ENCODE assay signal across 25 mouse cellular contexts in genomic region chr1:36015210-36015609, GRCm38 (mm10). TPM values are rescaled to one million over a fixed set of nuclear protein-coding genes. Genes with fewer than 3 reads are reported as not detected.
DNase-seq lines count a peak whose midpoint lies in the region; ATAC-seq lines count a peak whose summit lies in the region.
"Had no signal": no experiment of that assay in that cellular context is flagged by ENCODE, and none has a peak within 500 bp of the region (broad histone marks: within the 10 kb centered on the region; RNA-seq: fewer than 3 reads in every experiment).

No protein-coding gene starts in this region.

- intact Hi-C loops in heart, postnatal 10 days (cut with DNase I): no loop called here
- intact Hi-C loops in heart, postnatal 36 days (cut with DNase I): no loop called here

- no peak for ATAC-seq in erythroblast, adult 5-6 weeks (replicated peaks; ENCODE audit: low FRiP score, poor library complexity, severe bottlenecking)
- ATAC-seq: forebrain, embryonic 16.5 days; hindbrain, postnatal 0 days; Patski had no signal

- DNase-seq in heart, postnatal 10 days: peak; percentile 13 to 21
- no peak for DNase-seq in heart, postnatal 36 days
- DNase-seq in kidney, adult 9 months: peak; percentile 30
- no peak for DNase-seq in kidney, adult 18-20 months
- DNase-seq in ES-CJ7 (ENCODE audit: low read depth, low spot score): peak; percentile 72
- peak; percentile 41 for DNase-seq in R1 (ENCODE audit: low read depth, low spot score)
- no peak for DNase-seq in thymus, postnatal 4 days
- DNase-seq: B cell, adult 2 months; cerebellum, adult 11 months; cerebellum, adult 9-11 months; embryo, embryonic 11 days; gastrocnemius, adult 2 months; gastrocnemius, postnatal 36 days; heart, adult 18-20 months; left cerebral cortex, postnatal 4 days; liver, embryonic 13.5 days; lung, adult 18-20 months; lung, postnatal 36 days; right cerebral cortex, postnatal 4 days; thymus, adult 18-20 months; thymus, postnatal 36 days had no signal

RNA-seq across cellular contexts. Expression of gene Hs6st1, which starts 53.0 kb away (rescaled TPM):
- 10 to 100 TPM; 26.4 to 35.1 TPM for total RNA-seq in heart, postnatal 10 days (2021)
- 10 to 100 TPM; 21.3 to 23.1 TPM for total RNA-seq in heart, postnatal 36 days (2021)
- total RNA-seq in erythroblast, adult 5-6 weeks (2015; ENCODE audit: low replicate concordance): 82.8 and 141 TPM in 2 replicates
- 123 and 134 TPM in 2 replicates for total RNA-seq in erythroblast, adult 5-6 weeks (2017; ENCODE audit: low replicate concordance)

Comparison
In these comparisons a context has a peak if more than half of its experiments do, and no peak if none do; other contexts are left out.
1. DNase-seq: peak in heart, postnatal 10 days (2 of 2), kidney, adult 9 months (single experiment), ES-CJ7 (single experiment) and R1 (single experiment); none in heart, postnatal 36 days (0 of 2), kidney, adult 18-20 months (single experiment) and thymus, postnatal 4 days (single experiment).